Mouse (Mus musculus): ENCODE data around the gene Ctf2.

Ctf2 gene

GRCm38 (mm10) chr7:127753741-127754140 is 21.8 kb upstream of the Ctf2 start:
- DNase-seq = no peak

- no peak for DNase-seq
Measured at GRCm38 (mm10) chr7:127753158-127753557, 21.2 kb upstream of the Ctf2 start.

GRCm38 (mm10) chr7:127752069-127752468 is 20.1 kb upstream of the Ctf2 start:
- DNase-seq = no peak

GRCm38 (mm10) chr7:127751619-127752018 is 19.7 kb upstream of the Ctf2 start:
- no peak for DNase-seq

GRCm38 (mm10) chr7:127750131-127751127 is 18.5 kb upstream of the Ctf2 start:
- DNase-seq = no peak

GRCm38 (mm10) chr7:127748235-127748560 is 16.2 kb upstream of the Ctf2 start:
- DNase-seq = no peak

GRCm38 (mm10) chr7:127747559-127748234 is 15.7 kb upstream of the Ctf2 start:
- DNase-seq = no peak

- DNase-seq = no peak
Measured at GRCm38 (mm10) chr7:127746494-127747491, 14.8 kb upstream of the Ctf2 start.

- DNase-seq = peak; percentile 96
Measured at GRCm38 (mm10) chr7:127745652-127746493, 13.9 kb upstream of the Ctf2 start.

- peak; percentile 92 for DNase-seq
Measured at GRCm38 (mm10) chr7:127745251-127745651, 13.3 kb upstream of the Ctf2 start.

GRCm38 (mm10) chr7:127744366-127745045 is 12.5 kb upstream of the Ctf2 start, which contains the start of gene Fbxl19:
Gene Fbxl19, plus strand, starts transcription at chr7:127744543.
- DNase-seq = peak; percentile 65

- DNase-seq = no peak
Measured at GRCm38 (mm10) chr7:127730170-127730569, 1.8 kb downstream of the Ctf2 start.

GRCm38 (mm10) chr7:127727898-127728297 is 4.1 kb downstream of the Ctf2 start:
- DNase-seq = no peak

- no peak for DNase-seq
Measured at GRCm38 (mm10) chr7:127725924-127726323, 6.0 kb downstream of the Ctf2 start.

GRCm38 (mm10) chr7:127725490-127725889 is 6.5 kb downstream of the Ctf2 start:
- DNase-seq = no peak

GRCm38 (mm10) chr7:127719258-127719657 is 12.7 kb downstream of the Ctf2 start:
- no peak for DNase-seq

GRCm38 (mm10) chr7:127718339-127718738 is 13.6 kb downstream of the Ctf2 start:
- DNase-seq = no peak

- peak; percentile 68 for DNase-seq
Measured at GRCm38 (mm10) chr7:127716992-127717391, 15.0 kb downstream of the Ctf2 start.

GRCm38 (mm10) chr7:127714816-127715215 is 17.1 kb downstream of the Ctf2 start:
- DNase-seq = no peak

- peak; percentile 63 for DNase-seq
Measured at GRCm38 (mm10) chr7:127712461-127713385, 19.2 kb downstream of the Ctf2 start, which contains the start of gene Ctf1. Gene Ctf1, plus strand, starts transcription at chr7:127712736.

All from right cerebral cortex, postnatal 25 days (tissue).